In genomic region chr1:63910765-63911164, GRCm38 (mm10) we compare ENCODE assay signal across 20 mouse cellular contexts.
DNase-seq lines count a peak whose midpoint lies in the region; ATAC-seq lines count a peak whose summit lies in the region.
"Had no signal": no experiment of that assay in that cellular context is flagged by ENCODE, and none has a peak within 500 bp of the region (broad histone marks: within the 10 kb centered on the region; RNA-seq: fewer than 3 reads in every experiment).

No protein-coding gene starts in this region.

- ATAC-seq in frontal cortex, adult (ENCODE audit: low TSS enrichment): peak; percentile 69
- ATAC-seq: activated CD4-positive, CD25-positive, alpha-beta regulatory T cell, adult 4 months; CD4-positive, CD25-positive, alpha-beta regulatory T cell, adult 4 months; Patski had no signal

- DNase-seq in frontal cortex, postnatal 25 days (ENCODE audit: low spot score in 2 of 2): no peak
- peak; percentile 51 for DNase-seq in heart, adult 11 months
- DNase-seq in heart, postnatal 4 days: no peak
- DNase-seq in brain, adult 2 months (ENCODE audit: low read depth, low spot score): peak; percentile 24
- DNase-seq in embryo, embryonic 11 days: no peak
- DNase-seq: adrenal gland, adult 2 months; adrenal gland, adult 8-10 months; adrenal gland, postnatal 10 days; adrenal gland, postnatal 14 days; adrenal gland, postnatal 25 days; adrenal gland, postnatal 36 days; B cell, adult 2 months; cerebellum, adult 11 months; cerebellum, adult 11-12 months; cerebellum, adult 18-20 months; cerebellum, adult 2 months had no signal

Comparison
In these comparisons a context has a peak if more than half of its experiments do, and no peak if none do; other contexts are left out.
1. DNase-seq: peak in heart, adult 11 months (single experiment) and brain, adult 2 months (single experiment); none in frontal cortex, postnatal 25 days (0 of 2), heart, postnatal 4 days (single experiment) and embryo, embryonic 11 days (single experiment).